Comparison of ENCODE assay signal across 22 mouse cellular contexts in genomic region chr5:71747411-71747810, GRCm38 (mm10).
"Had no signal": no experiment of that assay in that cellular context is flagged by ENCODE, and none has a peak within 500 bp of the region (broad histone marks: within the 10 kb centered on the region; RNA-seq: fewer than 3 reads in every experiment).

No protein-coding gene starts in this region.

- H3K4me2 ChIP-seq: limb, embryonic 12.5 days; limb, embryonic 15.5 days; liver, embryonic 11.5 days; lung, embryonic 14.5 days; midbrain, embryonic 12.5 days; midbrain, embryonic 15.5 days; neural tube, embryonic 12.5 days; neural tube, embryonic 15.5 days had no signal

- H3K9me3 ChIP-seq: limb, embryonic 12.5 days; limb, embryonic 15.5 days; midbrain, embryonic 12.5 days; midbrain, embryonic 15.5 days; neural tube, embryonic 12.5 days; neural tube, embryonic 15.5 days had no signal

- H3K36me3 ChIP-seq: limb, embryonic 12.5 days; limb, embryonic 15.5 days; midbrain, embryonic 12.5 days; midbrain, embryonic 15.5 days; neural tube, embryonic 12.5 days; neural tube, embryonic 15.5 days had no signal

- H3K4me3 ChIP-seq: limb, embryonic 12.5 days; limb, embryonic 15.5 days; midbrain, embryonic 12.5 days; midbrain, embryonic 15.5 days; neural tube, embryonic 12.5 days; neural tube, embryonic 15.5 days had no signal

- ATAC-seq: liver, postnatal 0 days; lung, postnatal 0 days; midbrain, embryonic 15.5 days had no signal

- H3K27me3 ChIP-seq: limb, embryonic 12.5 days; limb, embryonic 15.5 days; midbrain, embryonic 12.5 days; midbrain, embryonic 15.5 days; neural tube, embryonic 12.5 days; neural tube, embryonic 15.5 days had no signal

- H3K27ac ChIP-seq: limb, embryonic 12.5 days; limb, embryonic 15.5 days; liver, embryonic 14.5 days; macrophage; midbrain, embryonic 12.5 days; midbrain, embryonic 15.5 days; neural tube, embryonic 12.5 days; neural tube, embryonic 15.5 days; stomach, postnatal 0 days had no signal

- DNase-seq: kidney, postnatal 14 days; kidney, postnatal 4 days; left cerebral cortex, postnatal 4 days; liver, postnatal 0 days; lung, embryonic 14.5 days; right cerebral cortex, adult 18-20 months; right cerebral cortex, postnatal 14 days; right cerebral cortex, postnatal 4 days; thymus, adult 2 months; thymus, postnatal 14 days; thymus, postnatal 4 days had no signal

- H3K9ac ChIP-seq: limb, embryonic 12.5 days; limb, embryonic 15.5 days; liver, embryonic 14.5 days; liver, postnatal 0 days; lung, embryonic 14.5 days; midbrain, embryonic 12.5 days; midbrain, embryonic 15.5 days; neural tube, embryonic 12.5 days; neural tube, embryonic 15.5 days had no signal

- H3K4me1 ChIP-seq: limb, embryonic 12.5 days; limb, embryonic 15.5 days; midbrain, embryonic 12.5 days; midbrain, embryonic 15.5 days; neural tube, embryonic 12.5 days; neural tube, embryonic 15.5 days had no signal
